Mouse (Mus musculus) heart, embryonic 14.5 days (tissue): ENCODE data around the gene Atrnl1. TPM values are rescaled to one million over a fixed set of nuclear protein-coding genes. Genes with fewer than 3 reads are reported as not detected.

Source experiments
- ATAC-seq: fragments of 200-750 bp; cut with Nextera tagmentation; 2 replicates; pipeline ENCODE4 v1.8.0; 2017; ENCODE audit warnings: low read depth, moderate TSS enrichment; ENCODE audit not compliant: insufficient number of reproducible peaks, insufficient read depth, low FRiP score
- H3K27ac ChIP-seq, 2 experiments: fragments of 200-500 bp in 1 of 2; fragments of 300-500 bp in 1 of 2; sonication (generic) in 1 of 2; replicated peaks in 1 of 2; 2 replicates each; pipeline ENCODE4 v1.5.1; 2012 to 2014; ENCODE audit warnings: low read depth in 2 of 2, low read length in 2 of 2, control low read depth in 1 of 2, mild to moderate bottlenecking in 1 of 2, mixed read lengths in 1 of 2; ENCODE audit not compliant: control insufficient read depth in 1 of 2, insufficient read depth in 1 of 2
- H3K27me3 ChIP-seq: fragments of 300-500 bp; sonication (generic); 2 replicates; pipeline ENCODE4 v1.6.1; 2014; ENCODE audit warnings: mild to moderate bottlenecking, low read length, control low read depth; ENCODE audit not compliant: control insufficient read depth, insufficient read depth
- H3K36me3 ChIP-seq: fragments of 300-500 bp; sonication (generic); 2 replicates; pipeline ENCODE4 v1.6.1; 2014; ENCODE audit warnings: mild to moderate bottlenecking, control low read depth, low read length, mixed read lengths; ENCODE audit not compliant: control insufficient read depth, insufficient read depth
- H3K4me1 ChIP-seq, 2 experiments: fragments of 200-500 bp in 1 of 2; fragments of 300-500 bp in 1 of 2; sonication (generic) in 1 of 2; 2 replicates each; pipeline ENCODE4 v1.6.1; 2012 to 2014; ENCODE audit warnings: low read length in 2 of 2, control low read depth in 1 of 2, mixed read lengths in 1 of 2; ENCODE audit not compliant: control insufficient read depth in 2 of 2, insufficient read depth in 2 of 2
- H3K4me2 ChIP-seq: fragments of 300-500 bp; sonication (generic); 2 replicates; pipeline ENCODE4 v1.6.1; 2014; ENCODE audit warnings: mild to moderate bottlenecking, low read length
- H3K4me3 ChIP-seq, 2 experiments: fragments of 200-500 bp in 1 of 2; fragments of 300-500 bp in 1 of 2; sonication (generic) in 1 of 2; 2 replicates each; pipeline ENCODE4 v1.5.1; 2012 to 2014; ENCODE audit warnings: low read length in 2 of 2, mild to moderate bottlenecking in 2 of 2, control low read depth in 1 of 2, low read depth in 1 of 2, moderate library complexity in 1 of 2; ENCODE audit not compliant: control insufficient read depth in 1 of 2, insufficient read depth in 1 of 2
- H3K9ac ChIP-seq: fragments of 300-500 bp; sonication (generic); 2 replicates; pipeline ENCODE4 v1.6.1; 2014; ENCODE audit warnings: mild to moderate bottlenecking, low read length
- H3K9me3 ChIP-seq: fragments of 300-500 bp; sonication (generic); 2 replicates; pipeline ENCODE4 v1.6.1; 2016; ENCODE audit warnings: low read length, control low read depth; ENCODE audit not compliant: control insufficient read depth
- WGBS: fragments of 180-500 bp; shearing (Covaris S2); extraction: QIAGEN DNeasy Blood & Tissue Kit; methylation state at CpG from one replicate; pipeline ENCODE4 v1.1.7; 2014; 5-methylcytosine and 5-hydroxymethylcytosine counted together
- polyA plus RNA-seq: library from polyadenylated mRNA; unstranded; fragments of >200 nt; fragmentation: Nextera tagmentation; extraction: Ambion mirVana; gene quantifications from 2 replicates; pipeline ENCODE4 v1.2.1, GENCODE M21; 2014

Gene Atrnl1
- polyA plus RNA-seq, 1 experiment from 2014 or later = 4.2 TPM

DNA sequence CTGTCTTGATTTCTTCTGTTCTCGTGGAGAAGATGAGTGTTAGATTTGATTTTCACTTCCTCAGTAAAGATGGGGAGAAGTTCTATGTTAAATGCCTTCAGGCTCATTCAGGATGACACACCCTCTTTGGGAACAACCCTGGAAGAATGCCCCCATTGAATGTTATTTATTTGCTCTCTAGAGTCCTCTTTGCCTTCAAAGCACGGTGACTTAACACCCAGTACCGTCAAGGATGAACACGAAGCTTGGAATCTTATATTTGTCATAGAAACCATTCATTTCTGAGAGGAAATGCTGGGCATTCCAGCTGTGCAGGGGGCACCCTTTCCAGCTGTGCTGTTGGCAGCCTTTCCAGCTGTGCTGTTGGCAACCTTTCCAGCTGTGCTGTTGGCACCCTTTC lies 212.6 kb downstream of the Atrnl1 start:
- H3K27me3 ChIP-seq = no peaks in the 10 kb centered on the region
- WGBS = 84% methylated on average over 4 of the region's 4 CpGs
- no peak overlapping the region for H3K9ac ChIP-seq
- no peak overlapping the region for H3K4me2 ChIP-seq
- H3K27ac ChIP-seq = no peak overlapping the region
- H3K9me3 ChIP-seq = 0 out of 2 replicates have a peak, but pooled peaks cover 3% of the 10 kb centered on the region
- peaks cover 0 to 5% of the 10 kb centered on the region in 2 experiments; a peak in 1 of 4 replicates for H3K4me1 ChIP-seq
- no peak overlapping the region for H3K4me3 ChIP-seq
- H3K36me3 ChIP-seq = no peaks in the 10 kb centered on the region
- no peak for ATAC-seq

DNA sequence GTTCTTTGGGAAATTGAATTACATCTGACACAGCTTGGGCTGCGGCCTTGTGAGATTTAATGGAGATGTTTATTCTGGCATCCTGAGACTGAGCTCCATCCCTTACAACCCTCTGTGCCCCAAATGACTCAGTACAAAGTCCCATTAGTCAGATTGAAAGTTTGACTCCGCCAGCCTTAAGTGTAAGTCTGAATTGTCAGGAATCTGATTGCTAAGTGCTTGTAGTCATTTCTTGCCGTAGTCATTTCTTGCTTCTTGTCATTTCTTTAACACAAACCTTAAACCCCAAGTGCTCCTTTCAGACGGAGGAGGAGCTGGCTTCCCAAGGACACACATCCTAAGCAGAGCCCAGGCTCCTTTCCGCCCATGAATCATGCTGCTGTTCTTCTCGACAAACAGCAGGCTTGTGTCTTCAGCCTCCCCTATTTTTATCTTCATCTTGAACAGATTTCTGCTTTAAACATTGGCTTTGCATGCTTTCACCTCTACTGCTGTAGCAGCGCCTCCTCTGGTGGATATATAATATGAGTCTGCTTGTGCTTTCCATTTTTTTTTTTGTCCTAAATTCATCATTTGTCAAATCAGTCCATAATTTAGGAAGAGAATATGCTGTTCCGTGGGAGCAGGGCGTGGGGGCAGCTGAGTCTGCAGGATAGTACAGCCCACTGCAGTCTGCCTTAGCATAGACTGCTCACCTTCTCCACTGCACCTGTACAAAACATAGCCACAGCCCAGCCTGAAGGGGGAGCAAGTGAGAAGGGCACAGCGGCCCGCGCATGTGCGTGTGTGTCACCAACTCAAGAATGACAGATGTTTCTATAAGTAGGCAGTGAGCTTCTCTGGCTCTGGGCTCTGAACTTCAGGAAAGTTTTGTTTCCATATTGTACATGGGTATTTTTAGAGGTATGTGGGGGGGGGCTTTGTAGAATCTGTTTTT lies 214.7 kb downstream of the Atrnl1 start:
- ATAC-seq = no peak
- Histone ChIP-seq H3K27me3 (no peaks in the 10 kb centered on the region), H3K4me3 (no peak overlapping the region), H3K9ac (no peak overlapping the region), H3K4me1 (peaks cover 0 to 5% of the 10 kb centered on the region in 2 experiments; a peak in 1 of 4 replicates), H3K27ac (no peak overlapping the region), H3K4me2 (no peak overlapping the region), H3K9me3 (0 out of 2 replicates have a peak, but pooled peaks cover 3% of the 10 kb centered on the region), H3K36me3 (no peaks in the 10 kb centered on the region)
- 79% methylated on average over 13 of the region's 13 CpGs for WGBS

DNA sequence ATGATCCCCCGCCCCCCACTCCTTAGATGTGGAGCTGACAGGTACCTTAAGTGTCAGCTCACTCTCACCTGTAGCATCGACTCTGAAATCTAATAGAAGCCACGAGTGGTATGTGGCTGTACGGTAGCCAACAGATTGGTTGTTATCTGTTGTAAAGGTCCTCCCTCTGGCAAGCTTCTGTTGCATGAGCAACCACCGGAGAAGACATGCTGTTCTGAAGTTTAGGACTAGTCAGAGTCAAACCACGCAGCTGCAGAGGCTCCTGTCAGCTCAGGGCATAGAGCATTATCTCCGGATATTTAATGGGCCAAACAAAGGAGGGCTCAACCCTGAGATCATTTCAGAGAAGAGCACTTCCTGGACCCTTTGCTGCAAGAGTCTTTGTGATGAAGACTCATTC lies 222.2 kb downstream of the Atrnl1 start:
- H3K27ac ChIP-seq = no peak overlapping the region
- H3K4me2 ChIP-seq = no peak overlapping the region
- no peaks in the 10 kb centered on the region for H3K9me3 ChIP-seq
- H3K4me1 ChIP-seq = no peaks in the 10 kb centered on the region
- no peak for ATAC-seq
- H3K36me3 ChIP-seq = no peaks in the 10 kb centered on the region
- H3K9ac ChIP-seq = no peak overlapping the region
- WGBS = 70% methylated on average over 7 of the region's 7 CpGs
- no peaks in the 10 kb centered on the region for H3K27me3 ChIP-seq
- H3K4me3 ChIP-seq = no peak overlapping the region

DNA sequence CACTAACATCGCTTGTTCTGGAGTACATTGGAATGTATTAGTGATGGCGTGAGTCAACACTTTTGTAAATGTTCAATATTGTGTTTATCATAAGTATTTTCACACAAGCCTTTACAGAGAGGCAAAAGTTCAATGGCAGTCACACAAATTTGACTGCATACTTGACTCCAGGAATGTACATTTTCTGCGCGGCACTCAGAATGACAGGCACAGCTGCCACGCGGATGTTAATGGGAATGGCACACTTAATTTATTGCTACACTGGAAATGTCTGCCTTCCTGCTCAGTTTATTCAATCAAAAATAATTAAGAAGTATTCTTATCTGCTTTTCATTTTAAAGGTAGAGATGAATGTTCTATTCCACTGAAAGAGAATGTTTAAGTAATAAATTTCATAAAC lies 227.0 kb downstream of the Atrnl1 start:
- 83% methylated on average over 6 of the region's 6 CpGs for WGBS
- no peaks in the 10 kb centered on the region for H3K36me3 ChIP-seq
- no peak overlapping the region for H3K4me2 ChIP-seq
- no peak overlapping the region for H3K9ac ChIP-seq
- H3K27me3 ChIP-seq = no peaks in the 10 kb centered on the region
- no peak overlapping the region for H3K27ac ChIP-seq
- H3K4me3 ChIP-seq = no peak overlapping the region
- H3K9me3 ChIP-seq = 0 out of 2 replicates have a peak, but pooled peaks cover 1% of the 10 kb centered on the region
- H3K4me1 ChIP-seq = no peaks in the 10 kb centered on the region
- no peak for ATAC-seq

DNA sequence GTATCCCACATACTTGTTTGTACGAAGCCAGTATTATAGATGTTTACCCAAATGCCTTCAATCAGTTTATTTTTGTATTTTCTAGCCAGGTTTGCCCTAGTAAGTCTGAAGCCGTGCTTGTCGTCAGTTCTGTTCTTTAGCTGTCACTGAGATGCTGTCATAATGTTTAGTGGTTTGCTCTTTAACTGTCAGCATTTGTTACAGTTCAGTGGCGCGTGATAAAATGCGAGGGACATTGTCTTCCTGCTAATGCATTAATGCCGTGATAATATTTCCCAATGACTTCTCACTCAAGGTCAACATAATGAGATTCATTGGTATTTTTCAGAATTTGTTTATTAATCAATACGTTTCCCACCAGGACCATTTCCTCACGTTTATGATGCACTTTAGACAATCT lies 227.7 kb downstream of the Atrnl1 start:
- no peak for ATAC-seq
- WGBS = 65% methylated on average over 9 of the region's 9 CpGs
- H3K9me3 ChIP-seq = 0 out of 2 replicates have a peak, but pooled peaks cover 6% of the 10 kb centered on the region
- H3K4me3 ChIP-seq = no peak overlapping the region
- no peaks in the 10 kb centered on the region for H3K36me3 ChIP-seq
- H3K27me3 ChIP-seq = no peaks in the 10 kb centered on the region
- no peak overlapping the region for H3K9ac ChIP-seq
- no peak overlapping the region for H3K4me2 ChIP-seq
- no peaks in the 10 kb centered on the region for H3K4me1 ChIP-seq
- no peak overlapping the region for H3K27ac ChIP-seq

DNA sequence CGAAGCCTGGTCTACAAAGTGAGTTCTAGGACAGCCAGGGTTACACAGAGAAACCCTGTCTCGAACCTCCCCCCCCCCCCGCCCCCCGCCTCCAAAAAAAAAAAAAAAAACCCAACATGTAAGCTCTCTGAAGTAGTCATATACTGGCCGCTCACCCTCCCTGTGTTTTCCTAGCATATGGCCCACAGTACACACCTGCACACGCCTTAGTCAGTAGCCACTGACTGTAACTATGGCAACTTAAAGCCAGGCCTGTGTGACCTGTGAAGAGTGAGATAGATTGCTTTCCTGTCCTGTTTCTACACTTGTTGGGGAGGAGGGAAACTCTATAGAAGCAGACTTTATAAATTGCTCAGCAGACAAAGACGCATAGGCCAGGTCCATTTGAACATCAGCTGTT lies 239.1 kb downstream of the Atrnl1 start:
- H3K4me3 ChIP-seq = no peak overlapping the region
- WGBS = 82% methylated on average over 6 of the region's 7 CpGs
- H3K27ac ChIP-seq = no peak overlapping the region
- ATAC-seq = no peak
- no peaks in the 10 kb centered on the region for H3K4me1 ChIP-seq
- no peaks in the 10 kb centered on the region for H3K27me3 ChIP-seq
- peaks cover 3% of the 10 kb centered on the region; the same call in 1 of the 2 replicates for H3K9me3 ChIP-seq
- no peak overlapping the region for H3K9ac ChIP-seq
- H3K4me2 ChIP-seq = no peak overlapping the region
- no peaks in the 10 kb centered on the region for H3K36me3 ChIP-seq

DNA sequence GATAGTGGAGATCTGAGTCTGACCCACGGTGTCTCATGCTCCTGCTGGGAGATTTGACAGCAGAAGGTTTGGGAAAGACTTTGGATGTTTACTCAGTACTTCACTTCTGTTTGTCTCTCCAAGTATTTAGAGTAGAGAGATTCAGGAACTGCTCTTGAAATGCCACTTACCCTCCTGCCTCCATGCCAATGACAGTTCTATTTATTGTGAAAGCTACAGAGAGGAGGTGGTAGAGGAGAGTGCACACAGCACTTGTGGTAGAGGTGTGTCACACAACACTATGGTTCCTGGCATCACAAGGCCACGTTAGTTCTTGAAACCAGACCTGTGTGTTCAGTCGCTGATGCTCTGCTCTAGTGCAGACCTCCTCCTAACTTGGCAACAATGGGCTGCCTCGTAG lies 257.5 kb downstream of the Atrnl1 start:
- Histone ChIP-seq H3K4me2 (no peak overlapping the region), H3K36me3 (no peaks in the 10 kb centered on the region), H3K4me3 (no peak overlapping the region), H3K9me3 (0 out of 2 replicates have a peak, but pooled peaks cover under 1% of the 10 kb centered on the region), H3K4me1 (no peaks in the 10 kb centered on the region), H3K9ac (no peak overlapping the region), H3K27me3 (no peaks in the 10 kb centered on the region), H3K27ac (no peak overlapping the region)
- ATAC-seq = no peak
- WGBS = 74% methylated on average over 4 of the region's 4 CpGs
